Mouse (Mus musculus) forebrain, embryonic 14.5 days (tissue): ENCODE results near the gene Cyp1a2. TPM values are rescaled to one million over a fixed set of nuclear protein-coding genes. Genes with fewer than 3 reads are reported as not detected.
"Not testable (repeated sequence)": the region's sequence is repeated elsewhere in the genome, so short reads cannot be mapped to it uniquely, and the experiment has no call there.

ENCODE experiments used
- ATAC-seq: fragments of 200-750 bp; cut with Nextera tagmentation; 2 replicates; pipeline ENCODE4 v1.8.0; 2017; ENCODE audit warnings: mild to moderate bottlenecking, moderate library complexity
- DNase-seq: peaks from one replicate; pipeline ENCODE4 v3.0.0-alpha.2; 2015; ENCODE audit warnings: low spot score
- H3K27ac ChIP-seq: fragments of 300-500 bp; sonication (generic); 2 replicates; pipeline ENCODE4 v1.5.1; 2014; ENCODE audit warnings: low read depth, mild to moderate bottlenecking, control low read depth, low read length, moderate library complexity
- H3K27me3 ChIP-seq: fragments of 300-500 bp; sonication (generic); replicated peaks from 2 replicates; pipeline ENCODE4 v1.6.1; 2014; ENCODE audit warnings: low read length, control low read depth, mixed read lengths; ENCODE audit not compliant: control insufficient read depth, insufficient read depth
- H3K36me3 ChIP-seq: fragments of 300-500 bp; sonication (generic); 2 replicates; pipeline ENCODE4 v1.6.1; 2014; ENCODE audit warnings: low read length, control low read depth; ENCODE audit not compliant: control insufficient read depth, insufficient read depth
- H3K4me1 ChIP-seq: fragments of 300-500 bp; sonication (generic); 2 replicates; pipeline ENCODE4 v1.6.1; 2014; ENCODE audit warnings: antibody characterized with exemption, low read length, control low read depth; ENCODE audit not compliant: control insufficient read depth, insufficient read depth
- H3K4me2 ChIP-seq: fragments of 300-500 bp; sonication (generic); 2 replicates; pipeline ENCODE4 v1.6.1; 2014; ENCODE audit warnings: mild to moderate bottlenecking, control low read depth, low read length
- H3K4me3 ChIP-seq: fragments of 300-500 bp; sonication (generic); 2 replicates; pipeline ENCODE4 v1.5.1; 2014; ENCODE audit warnings: low read depth, low read length, control low read depth
- H3K9ac ChIP-seq: fragments of 300-500 bp; sonication (generic); 2 replicates; pipeline ENCODE4 v1.6.1; 2014; ENCODE audit warnings: mild to moderate bottlenecking, low read length, control low read depth, moderate library complexity
- H3K9me3 ChIP-seq: fragments of 300-500 bp; sonication (generic); replicated peaks from 2 replicates; pipeline ENCODE4 v1.6.1; 2016; ENCODE audit warnings: low read length, control low read depth, mixed read lengths; ENCODE audit not compliant: control insufficient read depth
- WGBS: fragments of 180-500 bp; shearing (Covaris S2); extraction: QIAGEN DNeasy Blood & Tissue Kit; methylation state at CpG from one replicate; pipeline ENCODE4 v1.1.7; 2014; 5-methylcytosine and 5-hydroxymethylcytosine counted together
- polyA plus RNA-seq: library from polyadenylated mRNA; unstranded; fragments of >200 nt; fragmentation: Nextera tagmentation; extraction: Ambion mirVana; gene quantifications from 2 replicates; pipeline ENCODE4 v1.2.1, GENCODE M21; 2014

The Cyp1a2 gene
- polyA plus RNA-seq, 1 experiment from 2014 or later = not detected

DNA sequence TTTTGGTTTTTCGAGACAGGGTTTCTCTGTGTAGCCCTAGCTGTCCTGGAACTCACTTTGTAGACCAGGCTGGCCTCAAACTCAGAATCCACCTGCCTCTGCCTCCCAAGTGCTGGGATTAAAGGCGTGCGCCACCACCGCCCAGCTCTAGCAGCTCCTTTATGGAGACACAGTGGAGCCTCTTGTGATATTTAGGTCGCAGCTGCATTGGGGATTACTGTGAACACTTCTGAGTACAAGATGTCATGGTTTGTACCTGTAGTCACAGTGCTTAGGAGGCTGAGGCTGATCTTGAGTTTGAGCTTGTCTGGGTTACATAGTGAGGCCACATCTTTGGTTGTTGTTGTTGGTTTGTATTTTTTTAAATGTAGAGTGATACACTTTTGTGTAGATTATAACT, 26.7 kb upstream of the Cyp1a2 start:
- H3K4me1 ChIP-seq, DNase-seq, H3K4me3 ChIP-seq, H3K27ac ChIP-seq, H3K9ac ChIP-seq, H3K27me3 ChIP-seq, H3K9me3 ChIP-seq, H3K4me2 ChIP-seq, ATAC-seq: not testable (repeated sequence)
- WGBS = 98% methylated on average over 5 of the region's 5 CpGs
- peaks cover 24% of the 10 kb centered on the region for H3K36me3 ChIP-seq

DNA sequence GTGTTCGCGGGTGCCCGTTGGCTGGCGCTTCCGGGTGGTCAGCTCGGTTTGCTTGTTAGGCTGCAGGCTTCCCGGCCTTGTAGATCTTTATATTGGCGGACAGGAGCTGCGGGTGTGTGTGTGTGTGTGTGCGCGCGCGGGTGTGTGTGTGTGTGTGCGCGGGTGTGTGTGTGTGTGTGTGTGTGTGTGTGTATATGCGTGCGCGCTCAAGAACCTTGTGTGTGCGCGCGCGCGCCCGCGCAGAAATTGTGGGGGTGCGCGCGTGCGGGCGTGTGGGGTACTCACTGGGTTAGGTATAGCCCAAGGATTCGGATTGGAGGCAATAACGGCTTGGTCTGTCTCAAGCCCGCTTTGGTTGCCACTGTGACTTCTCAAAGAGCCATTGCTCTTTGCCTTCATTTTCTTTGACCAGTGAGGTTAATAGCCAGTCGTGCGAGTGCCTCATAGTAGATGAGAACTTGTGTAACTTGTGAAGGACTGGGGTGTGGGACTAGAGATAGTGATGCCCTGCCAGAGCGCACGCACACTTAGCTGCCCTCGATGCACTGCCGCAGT, 25.3 kb upstream of the Cyp1a2 start:
- peaks cover 8% of the 10 kb centered on the region for H3K4me1 ChIP-seq
- peaks cover 12% of the 10 kb centered on the region; the same call in 1 of the 2 replicates for H3K36me3 ChIP-seq
- DNase-seq (peak; percentile 51), ATAC-seq (peak; percentile 79)
- peak overlapping the region; percentile 74 for H3K27ac ChIP-seq
- H3K9ac ChIP-seq = peak overlapping the region; percentile 85
- 4% methylated on average over 38 of the region's 39 CpGs for WGBS
- H3K9me3 ChIP-seq = no peaks in the 10 kb centered on the region
- peak overlapping the region; percentile 83 for H3K4me2 ChIP-seq
- peak overlapping the region; percentile 84 for H3K4me3 ChIP-seq
- no peaks in the 10 kb centered on the region for H3K27me3 ChIP-seq

DNA sequence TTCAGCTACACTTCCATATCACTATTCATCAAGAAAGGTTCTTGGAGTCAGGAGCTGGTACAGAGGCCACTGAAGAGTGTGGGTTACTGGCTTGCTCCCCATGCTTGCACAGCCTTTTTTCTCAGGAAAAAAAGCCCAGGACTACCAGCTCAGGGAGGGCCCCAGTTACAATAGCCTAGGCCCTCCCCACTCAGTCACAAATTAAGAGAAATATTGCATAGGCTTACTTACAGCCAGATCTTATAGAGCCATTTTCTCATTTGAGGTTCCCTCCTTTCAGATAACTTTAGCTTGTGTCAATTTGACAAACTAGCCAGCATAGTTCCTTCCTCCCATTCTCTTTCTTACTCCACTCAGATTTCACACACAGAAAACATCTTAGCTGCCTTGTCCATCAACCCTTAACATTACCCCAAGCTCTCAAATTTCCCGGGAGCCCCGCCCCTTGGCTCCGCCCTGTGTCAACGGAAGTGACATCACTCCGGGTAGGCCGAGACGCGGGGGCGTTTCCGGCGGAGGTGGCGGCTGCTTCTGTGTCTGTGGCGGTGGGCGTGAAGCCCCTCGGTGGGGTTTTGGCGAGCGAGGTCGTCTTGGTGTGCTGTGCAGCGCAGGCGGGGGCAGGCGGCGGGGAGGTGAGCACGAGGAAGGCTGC, 24.7 kb upstream of the Cyp1a2 start, which contains the start of gene Edc3:
Edc3 (plus strand) TSS at position 473 of the 652 bp plus-strand sequence.
- Histone ChIP-seq H3K27ac (peak within 1 kb of the TSS; percentile 74), H3K27me3 (no peaks in the 10 kb centered on the region), H3K4me1 (peaks cover 8% of the 10 kb centered on the region), H3K4me2 (peak within 1 kb of the TSS; percentile 83), H3K9me3 (no peaks in the 10 kb centered on the region), H3K9ac (peak within 1 kb of the TSS; percentile 85), H3K36me3 (peaks cover 7% of the 10 kb centered on the region; the same call in 1 of the 2 replicates), H3K4me3 (peak within 1 kb of the TSS; percentile 84)
- peak; percentile 92 for DNase-seq
- WGBS = under 1% methylated on average over 23 of the region's 23 CpGs
- peak; percentile 97 for ATAC-seq

DNA sequence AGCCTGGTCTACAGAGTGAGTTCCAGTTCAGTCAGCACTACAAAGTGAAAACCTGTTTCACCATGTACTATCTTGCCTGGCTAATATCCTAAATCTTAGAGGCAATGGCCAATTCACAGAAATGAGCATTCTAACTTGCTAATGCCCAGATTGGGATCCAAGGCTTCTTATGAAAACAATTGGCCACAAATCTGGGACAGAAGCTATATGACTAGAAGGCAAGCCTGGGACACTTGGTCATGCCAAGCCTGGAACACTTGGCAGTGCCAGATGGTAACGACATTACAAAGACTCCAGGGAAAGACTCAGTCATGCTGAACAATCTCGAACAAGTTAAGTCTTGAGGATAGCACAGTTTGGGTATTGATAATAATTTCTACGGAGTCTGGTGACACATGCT, 23.0 kb upstream of the Cyp1a2 start:
- Histone ChIP-seq H3K9ac (no peak overlapping the region), H3K27me3 (no peaks in the 10 kb centered on the region), H3K9me3 (no peaks in the 10 kb centered on the region), H3K4me3 (no peak overlapping the region), H3K36me3 (0 out of 2 replicates have a peak, but pooled peaks cover 2% of the 10 kb centered on the region), H3K4me2 (no peak overlapping the region), H3K27ac (no peak overlapping the region), H3K4me1 (peaks cover 8% of the 10 kb centered on the region)
- no peak for DNase-seq
- WGBS = 81% methylated on average over 3 of the region's 3 CpGs
- no peak for ATAC-seq

DNA sequence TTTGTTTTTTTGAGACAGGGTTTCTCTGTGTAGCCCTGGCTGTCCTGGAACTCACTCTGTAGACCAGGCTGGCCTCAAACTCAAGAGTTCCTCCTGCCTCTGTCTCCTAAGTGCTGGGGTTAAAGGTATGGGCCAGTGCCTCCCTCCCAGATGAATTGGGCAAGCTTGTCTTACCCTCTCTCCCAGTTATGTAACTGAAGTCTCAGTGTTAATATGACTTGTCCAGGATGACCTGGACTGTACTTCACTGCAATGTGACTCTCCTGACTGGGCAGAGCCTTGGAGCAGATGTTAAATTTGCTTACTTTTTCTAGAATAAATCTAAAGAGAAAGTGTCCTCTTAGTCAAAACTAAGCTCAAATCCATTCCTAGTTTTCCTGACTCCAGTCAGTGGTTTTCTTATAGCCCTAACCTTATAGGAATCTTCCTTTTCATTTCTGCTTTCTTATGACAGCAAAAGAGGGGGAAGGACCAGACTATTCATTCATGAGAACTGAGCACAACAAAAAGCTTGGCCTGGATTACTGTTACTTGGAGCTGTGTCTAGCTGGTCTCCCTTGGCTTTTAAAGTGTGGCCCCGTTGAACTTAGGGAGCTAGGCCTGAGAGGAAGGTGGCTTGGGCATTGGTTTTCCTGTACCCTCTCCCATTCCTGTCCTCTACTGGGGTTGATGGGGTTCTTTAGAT, 15.1 kb upstream of the Cyp1a2 start:
- Histone ChIP-seq H3K9me3 (no peaks in the 10 kb centered on the region), H3K9ac (no peak overlapping the region), H3K4me2 (no peak overlapping the region), H3K27ac (no peak overlapping the region), H3K4me1 (no peaks in the 10 kb centered on the region), H3K4me3 (no peak overlapping the region), H3K36me3 (no peaks in the 10 kb centered on the region), H3K27me3 (peaks cover 28% of the 10 kb centered on the region)
- ATAC-seq (no peak), DNase-seq (peak; percentile 64)
- 78% methylated on average over 1 of the region's 1 CpGs for WGBS

DNA sequence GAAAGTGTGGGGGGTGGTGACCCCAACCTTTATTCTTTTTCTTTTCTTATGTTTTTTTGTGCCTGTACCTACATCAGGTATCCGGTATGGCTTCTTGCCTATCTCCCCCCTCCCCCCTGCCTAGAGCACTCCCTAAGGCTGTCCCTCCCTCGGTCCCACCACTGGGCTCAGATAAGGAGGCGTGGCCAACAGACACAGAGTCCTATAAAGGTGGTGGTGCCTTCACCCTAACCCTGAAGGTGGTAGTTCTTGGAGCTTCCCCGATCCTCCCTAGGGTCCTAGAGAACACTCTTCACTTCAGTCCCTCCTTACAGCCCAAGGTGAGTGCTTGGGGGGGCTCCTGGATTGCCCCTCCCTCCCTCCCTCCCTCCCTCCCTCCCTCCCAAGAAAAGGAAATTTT, 13.9 kb upstream of the Cyp1a2 start:
- no peak for ATAC-seq

DNA sequence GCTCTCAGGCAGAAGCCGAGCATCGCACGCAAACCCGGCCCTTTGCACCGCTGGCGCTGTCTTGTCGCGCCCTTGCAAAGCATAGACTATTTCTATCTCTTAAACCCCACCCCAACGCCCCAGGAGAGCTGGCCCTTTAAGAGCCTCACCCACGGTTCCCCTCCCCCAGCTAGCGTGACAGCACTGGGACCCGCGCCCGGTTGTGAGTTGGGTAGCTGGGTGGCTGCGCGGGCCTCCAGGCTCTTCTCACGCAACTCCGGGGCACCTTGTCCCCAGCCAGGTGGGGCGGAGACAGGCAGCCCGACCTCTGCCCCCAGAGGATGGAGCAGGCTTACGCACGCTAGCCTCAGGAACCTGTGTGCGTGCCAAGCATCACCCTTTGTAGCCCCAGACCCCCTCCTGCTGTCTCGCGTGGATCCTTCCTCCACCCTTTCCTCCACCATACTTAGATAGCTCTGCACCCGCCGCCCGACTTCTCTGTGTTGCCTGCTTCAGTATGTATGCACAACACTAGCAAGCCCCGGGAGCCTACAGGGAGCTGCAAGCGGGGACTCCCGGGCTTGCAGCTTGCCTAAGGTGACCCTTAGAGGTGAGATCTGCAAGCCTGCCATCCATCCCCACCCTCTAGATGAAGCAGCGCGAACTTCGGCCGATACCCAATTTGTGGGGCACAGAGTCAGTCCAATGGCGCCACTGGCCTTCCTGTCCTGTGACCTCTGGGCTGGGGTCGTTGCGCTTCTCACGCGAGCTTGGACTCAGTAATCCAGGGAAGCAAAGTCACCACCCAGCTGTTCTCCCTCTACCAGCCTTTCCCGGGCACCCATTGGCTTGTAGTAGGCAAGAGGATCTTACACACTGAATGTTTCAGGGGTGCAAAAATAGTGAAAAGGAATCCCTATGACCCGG, 13.1 kb upstream of the Cyp1a2 start:
- Histone ChIP-seq H3K36me3 (no peaks in the 10 kb centered on the region), H3K27ac (no peak overlapping the region), H3K4me3 (peak overlapping the region; percentile 39), H3K9ac (peak overlapping the region; percentile 61), H3K9me3 (no peaks in the 10 kb centered on the region), H3K27me3 (peaks cover 28% of the 10 kb centered on the region), H3K4me2 (peak overlapping the region; percentile 72), H3K4me1 (no peaks in the 10 kb centered on the region)
- 1% methylated on average over 40 of the region's 42 CpGs for WGBS
- DNase-seq (peak; percentile 78), ATAC-seq (peak; percentile 77)

More for the DNA sequence above, 13.9 kb upstream of the Cyp1a2 start:
- Histone ChIP-seq H3K36me3 (no peaks in the 10 kb centered on the region), H3K4me2 (no peak overlapping the region), H3K4me1 (no peaks in the 10 kb centered on the region), H3K27ac (no peak overlapping the region), H3K9me3 (no peaks in the 10 kb centered on the region), H3K9ac (no peak overlapping the region), H3K4me3 (no peak overlapping the region), H3K27me3 (peaks cover 28% of the 10 kb centered on the region)
- DNase-seq = no peak
- 15% methylated on average over 4 of the region's 4 CpGs for WGBS

DNA sequence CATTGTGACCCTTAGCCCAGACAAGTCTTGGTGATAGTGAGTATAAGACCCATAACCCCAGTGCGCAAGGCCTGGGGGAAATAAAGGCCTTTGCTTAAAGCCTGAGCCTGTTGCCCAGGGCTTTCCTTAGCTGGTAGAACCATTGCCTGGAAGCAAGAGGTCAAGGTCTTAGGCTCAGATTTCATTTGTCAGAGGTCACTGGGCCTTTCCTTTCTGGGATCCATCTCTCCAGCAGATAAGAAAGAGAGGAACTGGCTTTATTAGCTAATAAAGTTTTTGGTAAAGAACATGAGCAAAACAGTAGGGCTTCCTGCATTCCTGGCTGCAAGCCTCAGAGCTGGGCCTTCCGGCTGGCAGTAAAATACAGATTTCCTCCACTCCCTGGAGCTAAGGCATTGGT, 10.6 kb upstream of the Cyp1a2 start:
- 92% methylated on average over 2 of the region's 2 CpGs for WGBS
- no peak overlapping the region for H3K9ac ChIP-seq
- no peak overlapping the region for H3K4me2 ChIP-seq
- H3K36me3 ChIP-seq = no peaks in the 10 kb centered on the region
- H3K27ac ChIP-seq = no peak overlapping the region
- peaks cover 28% of the 10 kb centered on the region for H3K27me3 ChIP-seq
- ATAC-seq (no peak), DNase-seq (no peak)
- no peaks in the 10 kb centered on the region for H3K4me1 ChIP-seq
- no peaks in the 10 kb centered on the region for H3K9me3 ChIP-seq
- H3K4me3 ChIP-seq = no peak overlapping the region
